Mouse (Mus musculus) liver, adult 2 months (tissue): ENCODE measurements around the gene Slc47a1. TPM values are rescaled to one million over a fixed set of nuclear protein-coding genes. Genes with fewer than 3 reads are reported as not detected.
"Not testable (repeated sequence)": the region's sequence is repeated elsewhere in the genome, so short reads cannot be mapped to it uniquely, and the experiment has no call there.

Experiments
- DNase-seq: peaks from one replicate; pipeline ENCODE4 v3.0.0-alpha.2; 2011; ENCODE audit warnings: low read depth, low spot score; ENCODE audit errors: extremely low read depth
- H3K27ac ChIP-seq: fragments of 200-500 bp; replicated peaks from 2 replicates; pipeline ENCODE4 v1.5.1; 2012; ENCODE audit warnings: low read depth, mild to moderate bottlenecking, control low read depth, inconsistent platforms, low read length; ENCODE audit not compliant: insufficient read depth
- H3K27me3 ChIP-seq: fragments of 200-500 bp; 2 replicates; pipeline ENCODE4 v1.6.1; 2012; ENCODE audit warnings: mild to moderate bottlenecking, moderate library complexity, low read length, inconsistent platforms; ENCODE audit not compliant: control insufficient read depth, insufficient read depth
- H3K36me3 ChIP-seq: fragments of 200-500 bp; 2 replicates; pipeline ENCODE4 v1.6.1; 2012; ENCODE audit warnings: low read length, inconsistent platforms; ENCODE audit not compliant: control insufficient read depth, insufficient read depth
- H3K4me1 ChIP-seq: fragments of 200-500 bp; 2 replicates; pipeline ENCODE4 v1.6.1; 2011; ENCODE audit warnings: low read length; ENCODE audit not compliant: control insufficient read depth, insufficient read depth
- H3K4me3 ChIP-seq: fragments of 200-500 bp; 2 replicates; pipeline ENCODE4 v1.5.1; 2011; ENCODE audit warnings: low read depth, mild to moderate bottlenecking, control low read depth, low read length, moderate library complexity; ENCODE audit not compliant: insufficient read depth
- H3K79me2 ChIP-seq: fragments of 200-500 bp; 2 replicates; pipeline ENCODE4 v1.6.1; 2012; ENCODE audit warnings: inconsistent platforms, mild to moderate bottlenecking, low read length, moderate library complexity; ENCODE audit not compliant: control insufficient read depth, insufficient read depth
- H3K9ac ChIP-seq: fragments of 200-500 bp; 2 replicates; pipeline ENCODE4 v1.6.1; 2012; ENCODE audit warnings: low read depth, mild to moderate bottlenecking, control low read depth, inconsistent platforms, low read length
- CTCF ChIP-seq: fragments of 200-500 bp; IDR thresholded peaks from 2 replicates; pipeline ENCODE4 v1.5.1; 2011; ENCODE audit warnings: low read depth, low read length, control low read depth
- POLR2A ChIP-seq: fragments of 200-500 bp; IDR thresholded peaks from 2 replicates; pipeline ENCODE4 v1.6.1; 2011; ENCODE audit warnings: low read length, control low read depth; ENCODE audit not compliant: insufficient read depth; ENCODE audit errors: extremely low read depth
- WGBS: fragments of 180-500 bp; shearing (Covaris S2); methylation state at CpG from one replicate; pipeline ENCODE4 v1.1.7; 2018; 5-methylcytosine and 5-hydroxymethylcytosine counted together
- polyA plus RNA-seq: library from polyadenylated mRNA; depleted of rRNA; stranded (reverse); fragments of >200 nt; gene quantifications from 2 replicates; pipeline ENCODE4 v1.2.3, GENCODE M21; 2012; rRNA removed
- total RNA-seq: library from RNA; depleted of rRNA; stranded (reverse); fragments of >200 nt; gene quantifications from 2 replicates; pipeline ENCODE4 v1.2.3, GENCODE M21; 2014; rRNA removed

Gene Slc47a1
- total RNA-seq (160 and 169 TPM in 2 replicates), polyA plus RNA-seq (151 and 163 TPM in 2 replicates)

GRCm38 (mm10) chr11:61377881-61378613 lies at the start of gene Slc47a1:
Gene Slc47a1 (minus strand): TSS chr11:61378345.
- WGBS: 2% methylated on average over 39 of the region's 39 CpGs
- Histone ChIP-seq H3K79me2 (no peaks in the 10 kb centered on the region; the same call in 1 of the 2 replicates), H3K36me3 (no peaks in the 10 kb centered on the region), H3K4me1 (peaks cover 13% of the 10 kb centered on the region), H3K27me3 (no peaks in the 10 kb centered on the region), H3K4me3 (peak within 1 kb of the TSS; percentile 76), H3K27ac (peak within 1 kb of the TSS; percentile 97), H3K9ac (peak within 1 kb of the TSS; percentile 89)
- peak; percentile 94 for DNase-seq
- TF ChIP-seq CTCF (no peak), POLR2A (peak; percentile 76)

GRCm38 (mm10) chr11:61419253-61419652 lies 41.1 kb upstream of the Slc47a1 start:
- Histone ChIP-seq H3K4me1 (no peaks in the 10 kb centered on the region), H3K27me3 (no peaks in the 10 kb centered on the region), H3K27ac (no peak overlapping the region), H3K4me3 (no peak overlapping the region), H3K79me2 (no peaks in the 10 kb centered on the region), H3K9ac (no peak overlapping the region), H3K36me3 (no peaks in the 10 kb centered on the region)
- no peak for DNase-seq
- TF ChIP-seq CTCF (no peak), POLR2A (no peak)
- 87% methylated on average over 6 of the region's 6 CpGs for WGBS

- WGBS: 27% methylated on average over 6 of the region's 6 CpGs
- no peaks in the 10 kb centered on the region for H3K4me1 ChIP-seq
- no peak overlapping the region for H3K27ac ChIP-seq
- DNase-seq: peak; percentile 66
- peak; percentile 91 for TF ChIP-seq CTCF
- TF ChIP-seq POLR2A: no peak
- no peaks in the 10 kb centered on the region for H3K27me3 ChIP-seq
- H3K36me3 ChIP-seq: no peaks in the 10 kb centered on the region
- no peak overlapping the region for H3K4me3 ChIP-seq
- no peaks in the 10 kb centered on the region for H3K79me2 ChIP-seq
- H3K9ac ChIP-seq: no peak overlapping the region
Measured at GRCm38 (mm10) chr11:61417945-61418551, 39.9 kb upstream of the Slc47a1 start.

GRCm38 (mm10) chr11:61416540-61416939 lies 38.4 kb upstream of the Slc47a1 start:
- WGBS: 85% methylated on average over 17 of the region's 17 CpGs
- DNase-seq: peak; percentile 22

GRCm38 (mm10) chr11:61415444-61415843 lies 37.3 kb upstream of the Slc47a1 start:
- Histone ChIP-seq H3K79me2 (no peaks in the 10 kb centered on the region), H3K27me3 (no peaks in the 10 kb centered on the region), H3K4me1 (no peaks in the 10 kb centered on the region), H3K36me3 (no peaks in the 10 kb centered on the region), H3K9ac (no peak overlapping the region), H3K4me3 (no peak overlapping the region), H3K27ac (no peak overlapping the region)
- no peak for TF ChIP-seq POLR2A
- no peak for TF ChIP-seq CTCF
- WGBS: 97% methylated on average over 1 of the region's 1 CpGs
- no peak for DNase-seq

More at GRCm38 (mm10) chr11:61416540-61416939, 38.4 kb upstream of the Slc47a1 start:
- H3K4me1 ChIP-seq, H3K36me3 ChIP-seq, H3K27ac ChIP-seq, H3K79me2 ChIP-seq, H3K4me3 ChIP-seq, H3K9ac ChIP-seq, H3K27me3 ChIP-seq: not testable (repeated sequence)
- peak; percentile 62 for TF ChIP-seq CTCF

GRCm38 (mm10) chr11:61414560-61414959 lies 36.4 kb upstream of the Slc47a1 start:
- no peak overlapping the region for H3K27ac ChIP-seq
- TF ChIP-seq CTCF (no peak), POLR2A (no peak)
- H3K27me3 ChIP-seq: no peaks in the 10 kb centered on the region
- no peaks in the 10 kb centered on the region for H3K36me3 ChIP-seq
- no peak for DNase-seq
- no peaks in the 10 kb centered on the region for H3K4me1 ChIP-seq
- H3K4me3 ChIP-seq: no peak overlapping the region
- H3K79me2 ChIP-seq: no peaks in the 10 kb centered on the region
- 93% methylated on average over 3 of the region's 3 CpGs for WGBS
- no peak overlapping the region for H3K9ac ChIP-seq
